Mouse (Mus musculus) gastrocnemius, postnatal 25 days (tissue): Measurements from ENCODE around the gene Zcchc3. TPM values are rescaled to one million over a fixed set of nuclear protein-coding genes. Genes with fewer than 3 reads are reported as not detected.
A peak's percentile ranks its signal among the peaks of the same experiment; 100 is the strongest.
"Not testable (repeated sequence)": the region's sequence is repeated elsewhere in the genome, so short reads cannot be mapped to it uniquely, and the experiment has no call there.

ENCODE experiments used
- DNase-seq: peaks from one replicate; pipeline ENCODE4 v3.0.0; 2022
- long read RNA-seq, 2 experiments: library from polyadenylated mRNA; stranded (forward); transcript quantifications; one replicate each; pipeline ENCODE4 v2.0.0; 2021
- total RNA-seq, 2 experiments: library from RNA; stranded (reverse); gene quantifications; 1 replicate in 1 of 2; 2 replicates in 1 of 2; pipeline ENCODE4 v1.2.3; 2021

Zcchc3 gene
- 1 to 10 TPM; 1.6 TPM for total RNA-seq
- long read RNA-seq, experiment 1, partial matches to known transcripts, result 0 of 4 reads
- long read RNA-seq, experiment 1, other reads (novel, unspliced or antisense), result 0 of 4 reads
- long read RNA-seq, experiment 2, partial matches to known transcripts, result 0 of 3 reads
- long read RNA-seq, experiment 2, other reads (novel, unspliced or antisense), result 0 of 3 reads

- peak; percentile 80 for DNase-seq
Observed at GRCm38 (mm10) chr2:152414591-152415165, at the start of gene Zcchc3. Gene Zcchc3 (minus strand): TSS chr2:152415027.

DNA sequence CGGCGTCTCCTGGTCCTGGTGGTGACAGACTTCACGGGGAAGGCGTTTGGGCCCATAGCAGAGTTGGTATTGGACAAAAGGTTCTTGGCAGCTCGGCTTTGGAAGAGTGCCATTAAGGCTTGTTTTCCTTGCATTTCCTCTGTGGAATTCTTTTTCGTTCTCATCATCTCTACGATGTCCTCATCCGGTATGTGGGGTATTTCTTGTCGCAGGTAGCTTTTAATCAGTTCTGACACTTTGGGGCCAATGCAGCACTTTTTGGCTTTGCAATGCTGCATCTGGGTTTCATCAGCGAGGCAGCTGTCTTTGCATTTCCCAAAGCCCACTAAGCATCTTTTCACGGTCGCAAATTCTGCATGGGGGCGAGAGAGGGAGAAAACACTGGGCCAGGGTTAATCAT lies 44.4 kb upstream of the Zcchc3 start:
- no peak for DNase-seq

DNA sequence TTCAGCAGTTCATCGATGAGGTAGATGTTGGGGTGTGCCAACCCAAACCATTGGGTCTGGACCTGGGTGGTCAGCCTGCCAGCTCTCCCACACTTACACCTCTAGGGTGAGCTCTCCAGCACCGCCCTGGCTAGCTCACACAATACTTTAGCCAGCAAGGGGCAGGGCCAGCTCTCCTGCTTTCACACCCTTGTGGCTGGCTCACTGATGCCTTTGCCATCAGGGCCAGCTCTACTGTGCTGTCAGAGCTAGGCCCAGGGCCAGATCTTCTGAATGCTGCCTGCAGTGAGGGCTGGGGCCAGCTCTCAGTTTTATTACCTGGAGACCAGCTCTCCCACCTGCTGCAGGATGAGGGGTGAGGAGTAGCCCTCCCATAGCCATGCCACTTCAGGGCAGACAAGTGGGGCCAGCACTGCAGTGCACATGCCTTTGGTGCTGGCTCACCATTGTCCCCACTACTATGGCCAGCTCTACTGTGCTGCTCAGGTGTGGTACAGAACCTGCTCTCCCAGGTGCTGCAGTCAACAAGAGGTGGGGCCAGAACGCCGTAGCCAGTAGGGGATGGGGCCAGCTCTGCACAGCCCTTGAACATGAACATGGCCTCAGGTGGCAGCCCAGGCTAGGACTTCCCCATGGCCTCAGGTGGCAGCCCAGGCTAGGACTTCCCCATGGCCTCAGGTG lies 37.4 kb upstream of the Zcchc3 start:
- peak; percentile 39 for DNase-seq

GRCm38 (mm10) chr2:152450241-152450640 lies 35.4 kb upstream of the Zcchc3 start:
- DNase-seq, result no peak

DNA sequence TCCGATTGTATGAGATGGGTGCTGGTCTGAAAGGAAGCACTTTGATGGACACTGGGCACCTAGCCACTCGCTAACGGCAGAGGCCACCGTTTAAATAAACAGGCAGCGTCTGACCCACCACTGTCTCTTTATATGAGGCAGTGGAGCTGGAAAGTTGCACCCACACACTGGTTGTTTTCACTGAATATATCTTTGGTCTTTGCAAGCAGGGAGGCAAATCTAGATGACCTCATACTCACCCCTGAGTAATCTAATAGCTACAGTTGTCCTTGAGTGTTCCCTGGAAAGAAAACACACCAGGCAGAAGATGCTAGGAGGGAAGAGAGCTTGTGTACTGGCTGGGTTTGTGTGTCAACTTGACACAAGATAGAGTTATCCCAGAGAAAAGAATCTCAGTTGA lies 32.6 kb upstream of the Zcchc3 start:
- DNase-seq, result no peak

GRCm38 (mm10) chr2:152446642-152447041 lies 31.8 kb upstream of the Zcchc3 start:
- no peak for DNase-seq

DNA sequence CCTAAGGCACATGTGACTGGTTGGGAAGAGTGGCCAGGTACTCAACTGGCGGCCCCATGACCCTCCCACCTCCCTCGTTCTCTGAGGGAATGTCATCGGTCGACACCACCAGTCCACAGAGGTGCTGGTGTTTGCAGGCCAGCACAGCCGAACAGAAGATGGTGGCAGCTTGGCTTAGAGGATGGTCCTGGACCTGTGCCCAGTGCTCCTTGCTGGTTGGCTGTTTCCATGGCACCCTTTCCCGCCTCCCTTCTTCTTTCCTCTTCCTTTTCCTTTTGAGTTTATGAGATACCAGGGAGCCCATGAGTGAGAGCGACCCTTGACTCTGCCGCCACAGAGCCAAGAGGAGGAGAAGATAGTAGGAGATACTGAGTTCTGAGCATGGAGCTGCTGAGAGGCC lies 28.5 kb upstream of the Zcchc3 start:
- no peak for DNase-seq

GRCm38 (mm10) chr2:152442322-152442721 lies 27.5 kb upstream of the Zcchc3 start:
- DNase-seq, result no peak

DNA sequence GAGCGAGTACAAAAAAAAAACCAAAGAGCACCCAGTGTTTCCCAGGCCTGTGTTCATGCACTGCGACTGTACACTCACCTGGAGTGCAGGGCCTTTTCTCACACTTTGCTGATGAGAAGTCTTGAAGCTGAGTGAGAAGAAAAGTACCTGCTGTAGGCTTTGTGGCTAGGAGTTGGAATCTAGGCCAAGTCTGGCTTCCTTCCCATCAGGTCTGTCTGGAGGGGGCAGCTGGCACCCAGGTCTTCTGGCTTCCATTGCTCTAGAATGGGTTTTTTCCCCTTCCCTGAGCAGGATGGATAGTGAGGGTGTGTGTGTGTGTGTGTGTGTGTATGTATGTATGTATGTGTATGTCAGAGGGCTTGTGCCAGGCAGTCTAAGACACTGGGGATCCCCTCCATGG lies 25.0 kb upstream of the Zcchc3 start:
- DNase-seq, result no peak

- no peak for DNase-seq
Observed at GRCm38 (mm10) chr2:152438963-152439362, 24.1 kb upstream of the Zcchc3 start.

DNA sequence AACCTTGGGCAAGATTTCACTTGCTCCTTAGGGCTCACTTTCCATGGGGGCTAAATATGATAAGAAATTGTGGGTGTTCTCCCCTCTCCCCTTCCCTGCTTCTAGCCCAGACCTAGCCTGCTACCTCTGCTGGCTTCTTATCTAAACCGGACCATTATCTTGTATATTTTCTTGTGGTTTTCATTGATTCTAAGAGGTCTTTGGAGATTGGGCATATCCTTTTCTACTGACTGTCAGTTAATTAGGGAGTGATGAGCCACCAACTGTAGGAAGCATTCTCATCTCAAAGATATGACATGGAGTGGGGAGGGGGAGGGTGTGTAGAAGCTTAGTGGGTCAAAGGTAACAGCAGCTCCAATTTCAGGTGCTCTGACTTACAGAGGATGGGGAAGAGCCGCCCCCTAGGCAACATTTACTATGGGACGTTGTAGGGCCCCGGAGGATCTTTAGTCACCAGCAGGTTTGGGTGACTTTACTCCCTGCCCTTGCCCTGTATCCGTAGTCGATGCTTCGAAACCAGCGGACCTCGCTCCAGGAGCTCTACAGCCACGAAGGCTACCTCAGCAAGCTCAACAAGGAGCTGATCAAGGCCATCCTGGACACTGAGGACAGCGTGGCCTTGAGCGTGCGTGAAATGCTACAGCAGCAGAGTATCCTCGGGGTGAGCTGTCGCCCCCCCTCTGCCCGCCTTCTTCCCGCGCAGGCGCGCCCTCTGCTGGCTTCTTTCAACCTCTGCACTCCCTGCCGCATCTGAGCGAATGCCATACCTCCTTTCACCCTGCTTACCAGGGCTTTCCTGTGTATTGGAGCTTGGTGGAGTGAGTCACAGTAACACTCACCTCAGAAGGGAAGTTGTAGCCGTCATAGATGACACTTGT lies 22.4 kb upstream of the Zcchc3 start:
- peak; percentile 62 for DNase-seq

DNA sequence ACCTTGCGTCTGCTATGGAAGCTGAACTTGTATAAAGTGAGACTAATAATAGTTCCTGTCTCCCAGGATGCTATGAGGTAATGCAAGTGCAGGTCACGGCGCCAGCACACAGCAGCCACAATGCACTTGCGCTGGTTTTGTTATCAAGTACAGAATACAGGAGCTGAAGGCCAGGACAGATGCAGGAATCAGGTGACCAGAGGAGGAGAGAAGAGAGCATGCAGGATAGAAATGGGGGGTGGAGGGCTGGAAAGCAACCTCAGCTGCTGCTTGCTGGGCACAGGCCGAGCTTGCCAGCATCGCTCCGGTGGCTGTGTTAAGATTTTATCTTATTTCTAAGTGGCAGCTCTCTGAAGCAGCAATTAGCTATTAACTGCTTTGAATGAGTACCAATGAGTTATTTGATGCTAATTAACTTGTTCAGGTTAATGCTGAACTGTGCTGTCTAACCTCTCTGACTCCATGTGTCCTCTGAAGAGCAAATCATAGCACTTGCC lies 21.6 kb upstream of the Zcchc3 start:
- no peak for DNase-seq

GRCm38 (mm10) chr2:152428481-152428880 lies 13.7 kb upstream of the Zcchc3 start:
- DNase-seq, result not testable (repeated sequence)

GRCm38 (mm10) chr2:152427493-152427892 lies 12.7 kb upstream of the Zcchc3 start:
- no peak for DNase-seq

GRCm38 (mm10) chr2:152415786-152416185 lies 959 bp upstream of the Zcchc3 start:
- DNase-seq, result no peak

- no peak for DNase-seq
Observed at GRCm38 (mm10) chr2:152415287-152415686, 460 bp upstream of the Zcchc3 start, which contains the start of gene 6820408C15Rik. Gene 6820408C15Rik (plus strand): TSS chr2:152415587.

GRCm38 (mm10) chr2:152413765-152414584 lies 852 bp downstream of the Zcchc3 start:
- DNase-seq, result no peak

GRCm38 (mm10) chr2:152413158-152413764 lies 1.6 kb downstream of the Zcchc3 start:
- DNase-seq, result no peak

- DNase-seq, result no peak
Observed at GRCm38 (mm10) chr2:152412526-152413157, 2.2 kb downstream of the Zcchc3 start.

DNA sequence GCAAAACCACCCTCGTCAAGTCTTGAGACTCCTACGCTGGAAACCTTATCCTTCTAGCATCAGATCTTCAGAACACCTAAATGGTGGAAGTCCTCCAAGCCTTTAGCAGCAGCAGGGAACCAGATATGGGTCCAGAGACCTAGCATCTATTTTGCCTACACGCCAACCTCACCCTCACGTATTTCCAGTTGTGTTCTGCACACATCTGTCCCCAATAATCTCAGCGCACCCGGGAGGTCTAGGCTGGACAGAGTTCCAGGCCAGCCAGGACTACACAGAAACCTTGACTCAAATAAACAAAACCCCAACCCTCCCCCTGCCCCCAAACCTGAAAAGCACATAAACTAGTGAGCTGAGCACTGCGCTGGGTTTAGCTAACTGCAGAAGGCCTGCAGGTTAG lies 3.4 kb downstream of the Zcchc3 start:
- no peak for DNase-seq

DNA sequence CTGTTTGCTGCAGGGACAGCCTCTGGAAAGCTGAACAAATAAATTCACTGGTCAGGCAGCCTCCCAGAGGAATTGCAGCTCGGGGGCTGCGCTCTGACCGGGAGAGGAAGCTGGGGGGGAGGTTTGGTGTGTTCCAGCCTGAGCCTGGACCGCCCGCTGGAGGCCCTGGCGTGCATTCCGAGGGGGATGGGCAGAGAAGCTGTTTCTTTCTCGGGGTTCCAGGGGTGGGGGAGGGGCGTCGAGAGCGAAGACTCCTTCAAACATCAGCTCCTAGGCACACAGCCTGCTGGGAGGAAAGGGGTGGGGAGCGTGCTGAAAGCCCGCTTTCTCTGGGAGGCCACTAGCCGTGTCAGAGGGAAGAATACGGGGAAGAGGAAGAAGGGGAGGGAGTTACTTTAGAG lies 3.9 kb downstream of the Zcchc3 start:
- peak; percentile 80 for DNase-seq
